Mouse (Mus musculus): ENCODE data around the gene Zfp791. TPM values are rescaled to one million over a fixed set of nuclear protein-coding genes. Genes with fewer than 3 reads are reported as not detected.

The Zfp791 gene
- polyA plus RNA-seq, 1 experiment: 1.2 TPM

DNA sequence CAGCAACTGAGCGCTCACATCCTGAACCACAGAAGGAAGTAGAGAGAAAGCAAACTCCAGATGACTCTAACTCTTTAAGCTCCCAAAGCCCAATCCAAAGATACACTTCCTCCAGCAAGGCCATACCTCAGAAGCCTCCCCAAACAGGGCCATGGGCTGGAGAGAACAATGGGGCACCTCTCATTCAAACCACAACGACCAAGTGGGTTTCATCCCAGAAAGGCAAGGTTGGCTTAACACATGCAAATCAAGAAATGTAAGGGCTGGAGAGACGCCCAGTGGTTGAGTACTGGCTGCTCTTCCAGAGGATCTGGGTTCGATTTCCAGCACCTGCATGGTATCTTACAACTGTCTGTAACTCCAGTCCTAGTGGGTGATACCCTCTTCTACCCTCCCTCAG, 7.4 kb downstream of the Zfp791 start:
- Histone ChIP-seq H3K4me3 (ENCODE audit: insufficient read depth, low read length) (no peak overlapping the region), H3K27ac (ENCODE audit: insufficient read depth, low read depth, low read length) (no peak overlapping the region), H3K4me1 (ENCODE audit: control insufficient read depth, insufficient read depth, low read length) (peaks cover 3% of the 10 kb centered on the region; the same call in 1 of the 2 replicates)
- TF ChIP-seq CTCF (IDR thresholded peaks at IDR 0.05; ENCODE audit: low read depth, low read length) (no peak), POLR2A (IDR thresholded peaks at IDR 0.05; ENCODE audit: borderline replicate concordance, low read depth, low read length) (no peak)

- Histone ChIP-seq H3K4me3 (ENCODE audit: insufficient read depth, low read length) (no peak overlapping the region), H3K4me1 (ENCODE audit: control insufficient read depth, insufficient read depth, low read length) (peaks cover 3% of the 10 kb centered on the region; the same call in 1 of the 2 replicates), H3K27ac (ENCODE audit: insufficient read depth, low read depth, low read length) (no peak overlapping the region)
- no peak for TF ChIP-seq CTCF (IDR thresholded peaks at IDR 0.05; ENCODE audit: low read depth, low read length)
- TF ChIP-seq POLR2A (IDR thresholded peaks at IDR 0.05; ENCODE audit: borderline replicate concordance, low read depth, low read length): no peak
Observed at GRCm38 (mm10) chr8:85113241-85113640, 9.7 kb downstream of the Zfp791 start.

- TF ChIP-seq POLR2A (IDR thresholded peaks at IDR 0.05; ENCODE audit: borderline replicate concordance, low read depth, low read length) (no peak), CTCF (IDR thresholded peaks at IDR 0.05; ENCODE audit: low read depth, low read length) (no peak)
- Histone ChIP-seq H3K27ac (ENCODE audit: insufficient read depth, low read depth, low read length) (no peak overlapping the region), H3K4me1 (ENCODE audit: control insufficient read depth, insufficient read depth, low read length) (no peaks in the 10 kb centered on the region), H3K4me3 (ENCODE audit: insufficient read depth, low read length) (no peak overlapping the region)
Observed at GRCm38 (mm10) chr8:85100076-85100665, 22.7 kb downstream of the Zfp791 start.

DNA sequence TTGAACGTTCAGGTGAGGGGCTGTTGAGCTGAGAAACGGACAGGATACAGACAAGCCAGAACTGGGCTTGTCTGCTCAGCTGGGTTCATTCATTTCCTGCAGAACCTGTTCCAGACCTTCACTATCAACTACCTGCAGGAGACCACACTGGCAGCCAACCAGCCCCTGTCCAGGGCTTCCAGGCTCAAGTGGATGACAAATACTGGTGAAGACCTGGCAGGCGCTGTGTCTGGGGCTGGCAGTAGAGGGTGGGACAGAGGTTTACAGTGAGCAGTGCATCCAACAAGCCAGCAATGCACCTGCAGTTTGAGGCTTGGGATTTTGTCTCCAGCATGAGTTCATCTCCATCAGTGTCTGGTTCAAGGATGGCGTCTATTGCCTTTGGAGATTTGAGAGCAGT, 26.0 kb downstream of the Zfp791 start:
- Histone ChIP-seq H3K4me3 (ENCODE audit: insufficient read depth, low read length) (no peak overlapping the region), H3K27ac (ENCODE audit: insufficient read depth, low read depth, low read length) (no peak overlapping the region), H3K4me1 (ENCODE audit: control insufficient read depth, insufficient read depth, low read length) (peaks cover 8% of the 10 kb centered on the region)
- TF ChIP-seq POLR2A (IDR thresholded peaks at IDR 0.05; ENCODE audit: borderline replicate concordance, low read depth, low read length): no peak
- TF ChIP-seq CTCF (IDR thresholded peaks at IDR 0.05; ENCODE audit: low read depth, low read length): no peak

DNA sequence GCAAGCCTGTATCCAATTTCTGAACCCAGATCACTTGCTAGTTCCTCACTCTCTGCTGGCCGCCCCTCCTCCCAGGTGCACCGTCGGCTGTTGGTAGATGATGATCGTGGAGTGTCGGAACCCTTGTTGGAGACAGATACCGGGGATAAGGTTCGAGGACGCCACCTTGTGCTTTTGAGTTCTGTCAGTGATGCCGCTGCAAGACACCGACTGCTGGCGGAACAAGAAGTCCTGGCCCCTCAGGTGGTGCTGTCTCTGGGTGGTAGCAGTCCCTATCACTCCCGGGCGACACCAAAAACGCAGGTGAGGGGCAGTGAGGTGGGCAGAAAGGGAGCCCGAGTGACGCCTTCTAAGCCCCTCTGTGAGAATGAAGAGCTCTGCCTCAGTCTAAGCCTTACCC, 26.7 kb downstream of the Zfp791 start:
- TF ChIP-seq POLR2A (IDR thresholded peaks at IDR 0.05; ENCODE audit: borderline replicate concordance, low read depth, low read length) (no peak), CTCF (IDR thresholded peaks at IDR 0.05; ENCODE audit: low read depth, low read length) (no peak)
- Histone ChIP-seq H3K4me3 (ENCODE audit: insufficient read depth, low read length) (no peak overlapping the region), H3K4me1 (ENCODE audit: control insufficient read depth, insufficient read depth, low read length) (peaks cover 15% of the 10 kb centered on the region), H3K27ac (ENCODE audit: insufficient read depth, low read depth, low read length) (no peak overlapping the region)

DNA sequence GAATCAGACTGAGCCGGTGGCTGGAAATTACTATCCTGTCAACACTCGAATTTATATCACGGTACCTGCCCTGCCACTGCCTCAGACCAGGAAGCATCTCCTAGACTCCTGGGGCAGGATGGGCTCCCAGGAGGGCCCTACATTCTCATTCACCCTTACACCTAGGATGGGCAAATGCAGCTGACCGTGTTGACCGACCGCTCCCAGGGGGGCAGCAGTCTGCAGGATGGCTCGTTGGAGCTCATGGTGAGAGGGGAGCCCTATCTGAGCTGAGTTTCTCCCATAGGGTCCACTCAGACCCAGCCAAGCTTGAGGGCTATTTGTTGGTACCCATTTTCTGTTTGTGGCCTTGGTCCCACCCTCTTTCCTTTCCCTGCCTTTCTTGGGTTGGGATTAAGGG, 27.3 kb downstream of the Zfp791 start:
- Histone ChIP-seq H3K4me3 (ENCODE audit: insufficient read depth, low read length) (no peak overlapping the region), H3K4me1 (ENCODE audit: control insufficient read depth, insufficient read depth, low read length) (peaks cover 16% of the 10 kb centered on the region), H3K27ac (ENCODE audit: insufficient read depth, low read depth, low read length) (no peak overlapping the region)
- TF ChIP-seq POLR2A (IDR thresholded peaks at IDR 0.05; ENCODE audit: borderline replicate concordance, low read depth, low read length) (no peak), CTCF (IDR thresholded peaks at IDR 0.05; ENCODE audit: low read depth, low read length) (no peak)

DNA sequence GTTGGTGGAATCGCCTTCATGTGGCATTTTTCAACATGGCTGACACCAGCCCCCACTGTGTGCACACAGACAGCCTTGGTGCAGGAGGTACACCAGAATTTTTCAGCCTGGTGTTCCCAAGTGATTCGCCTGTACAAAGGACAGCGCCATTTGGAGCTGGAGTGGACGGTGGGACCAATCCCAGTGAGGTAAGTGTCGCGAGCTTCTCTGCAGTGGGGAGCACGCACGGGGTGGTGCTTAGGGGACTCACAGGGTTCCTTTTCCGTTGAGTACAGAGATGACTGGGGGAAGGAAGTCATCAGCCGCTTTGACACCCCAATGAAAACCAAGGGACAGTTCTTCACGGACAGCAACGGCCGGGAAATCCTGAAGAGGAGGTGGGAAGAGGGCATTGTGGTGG, 27.8 kb downstream of the Zfp791 start:
- H3K4me3 ChIP-seq (ENCODE audit: insufficient read depth, low read length): no peak overlapping the region
- TF ChIP-seq POLR2A (IDR thresholded peaks at IDR 0.05; ENCODE audit: borderline replicate concordance, low read depth, low read length) (no peak), CTCF (IDR thresholded peaks at IDR 0.05; ENCODE audit: low read depth, low read length) (no peak)

GRCm38 (mm10) chr8:85091526-85092090, 31.3 kb downstream of the Zfp791 start:
- no peak overlapping the region for H3K4me3 ChIP-seq (ENCODE audit: insufficient read depth, low read length)
- no peak for TF ChIP-seq CTCF (IDR thresholded peaks at IDR 0.05; ENCODE audit: low read depth, low read length)
- H3K27ac ChIP-seq (ENCODE audit: insufficient read depth, low read depth, low read length): no peak overlapping the region
- H3K4me1 ChIP-seq (ENCODE audit: control insufficient read depth, insufficient read depth, low read length): peaks cover 16% of the 10 kb centered on the region

More for the DNA sequence above, 27.8 kb downstream of the Zfp791 start:
- no peak overlapping the region for H3K27ac ChIP-seq (ENCODE audit: insufficient read depth, low read depth, low read length)
- H3K4me1 ChIP-seq (ENCODE audit: control insufficient read depth, insufficient read depth, low read length): peaks cover 16% of the 10 kb centered on the region

GRCm38 (mm10) chr8:85090856-85091255, 32.0 kb downstream of the Zfp791 start:
- H3K27ac ChIP-seq (ENCODE audit: insufficient read depth, low read depth, low read length): no peak overlapping the region
- H3K4me3 ChIP-seq (ENCODE audit: insufficient read depth, low read length): no peak overlapping the region
- peaks cover 16% of the 10 kb centered on the region for H3K4me1 ChIP-seq (ENCODE audit: control insufficient read depth, insufficient read depth, low read length)
- TF ChIP-seq POLR2A (IDR thresholded peaks at IDR 0.05; ENCODE audit: borderline replicate concordance, low read depth, low read length): no peak

DNA sequence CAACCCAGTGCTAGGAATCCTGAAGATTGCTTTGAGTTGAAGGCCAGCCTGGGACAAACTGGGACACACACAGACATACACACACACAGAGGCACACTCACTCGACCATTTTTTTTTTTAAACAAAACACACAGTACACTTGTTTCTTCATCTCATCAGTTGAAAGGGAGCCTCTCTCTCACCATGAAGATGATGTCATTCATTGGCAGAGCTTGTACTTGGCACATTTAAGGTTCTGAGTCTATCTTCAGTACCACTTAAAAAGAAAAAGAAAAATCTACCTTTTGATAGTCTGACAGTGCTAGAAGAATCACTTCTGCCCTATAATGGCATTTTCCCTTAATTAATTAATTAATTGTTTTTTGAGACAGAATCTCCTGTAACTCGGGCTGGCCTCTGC, 34.1 kb downstream of the Zfp791 start:
- TF ChIP-seq CTCF (IDR thresholded peaks at IDR 0.05; ENCODE audit: low read depth, low read length) (no peak), POLR2A (IDR thresholded peaks at IDR 0.05; ENCODE audit: borderline replicate concordance, low read depth, low read length) (no peak)

More for the DNA sequence above, 34.1 kb downstream of the Zfp791 start:
- Histone ChIP-seq H3K27ac (ENCODE audit: insufficient read depth, low read depth, low read length) (no peak overlapping the region), H3K4me3 (ENCODE audit: insufficient read depth, low read length) (no peak overlapping the region), H3K4me1 (ENCODE audit: control insufficient read depth, insufficient read depth, low read length) (peaks cover 26% of the 10 kb centered on the region)
